Mouse (Mus musculus) erythroblast, embryonic 14.5 days (primary cell): ENCODE data around the gene En2.

Experiments used
- GATA1 ChIP-seq: IDR thresholded peaks from 2 replicates; pipeline ENCODE4 v1.6.1; 2012; ENCODE audit warnings: low read length, inconsistent platforms, mixed read lengths
- TAL1 ChIP-seq: IDR thresholded peaks from 3 replicates; pipeline ENCODE4 v1.6.1; 2012; ENCODE audit warnings: low read length, inconsistent platforms, mixed read lengths

- TF ChIP-seq GATA1 (no peak), TAL1 (no peak)
These were observed 8.6 kb downstream of the En2 start for GRCm38 (mm10) chr5:28174086-28174485.
